Mouse (Mus musculus): ENCODE results near the gene Spint2.

Gene Spint2

DNA sequence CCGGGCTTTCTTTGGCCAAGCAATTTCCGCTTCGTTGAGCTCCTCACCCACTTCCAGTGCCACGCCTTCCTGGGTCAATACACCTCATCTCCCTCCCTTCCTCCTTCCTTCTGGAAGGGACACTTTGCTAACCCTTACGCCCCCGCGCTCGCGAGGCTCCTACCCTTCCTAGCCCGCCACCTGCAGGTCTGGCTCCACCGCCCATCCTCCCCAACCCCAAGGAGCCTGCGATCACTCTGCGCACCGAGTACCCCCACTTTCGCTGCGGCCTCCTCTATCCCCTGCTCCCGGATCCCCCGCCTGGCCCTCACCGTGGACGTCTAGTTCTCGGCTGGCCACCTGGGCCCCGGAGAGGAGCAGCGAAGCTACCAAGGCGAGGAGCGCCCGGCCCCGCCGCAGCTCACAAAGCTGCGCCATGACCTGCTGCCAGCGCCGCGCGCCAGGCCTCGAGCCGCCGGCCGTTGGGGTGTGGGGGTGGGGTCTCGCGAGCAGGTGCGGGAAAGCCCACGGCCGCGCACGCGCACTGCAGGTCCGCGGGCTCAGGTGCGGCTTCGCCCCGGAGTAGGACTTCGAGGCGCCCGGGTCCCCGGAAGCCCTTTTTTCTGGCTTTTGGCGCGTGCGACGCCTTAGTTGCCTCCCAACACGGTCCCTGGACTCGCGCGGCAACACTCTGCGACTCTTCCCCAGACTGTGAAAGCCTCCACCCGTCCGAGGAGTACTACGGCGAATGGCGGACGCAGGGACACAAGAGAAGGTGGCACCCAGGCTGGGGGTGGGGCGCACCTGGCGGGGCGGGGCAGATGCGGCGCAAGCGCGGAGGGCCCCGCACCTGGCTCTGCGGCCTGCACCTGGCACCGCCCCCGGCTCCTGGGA lies at the start of gene Spint2:
TSS of gene Spint2 (minus strand) at position 712 of the 873 bp plus-strand sequence.
- DNase-seq (ENCODE audit: extremely low read depth, low read depth, low spot score): no peak

- no peak for DNase-seq (ENCODE audit: extremely low read depth, low read depth, low spot score)
These were observed 47.3 kb upstream of the Spint2 start for GRCm38 (mm10) chr7:29328984-29329383.

DNA sequence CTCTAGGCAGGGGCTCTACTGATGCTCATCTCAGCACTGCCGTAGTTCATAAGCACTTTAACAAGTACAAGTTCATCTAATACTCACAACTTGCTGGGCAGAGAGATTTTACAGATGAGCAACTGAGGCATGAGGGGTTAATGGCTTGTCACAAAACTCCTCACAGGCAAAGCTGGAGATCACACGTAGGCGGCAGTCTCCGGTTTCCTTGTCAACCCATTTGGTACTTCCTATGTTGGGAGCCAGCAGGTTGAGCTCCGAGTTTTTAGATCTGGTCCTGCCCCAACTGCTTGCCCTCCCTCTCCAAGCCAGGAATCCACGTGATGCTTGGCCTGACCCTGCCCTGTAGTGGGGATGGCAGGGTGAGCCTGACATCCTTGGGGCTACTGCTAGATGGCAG lies 45.4 kb upstream of the Spint2 start:
- no peak for DNase-seq (ENCODE audit: extremely low read depth, low read depth, low spot score)

GRCm38 (mm10) chr7:29319337-29320307 lies 37.9 kb upstream of the Spint2 start:
- no peak for DNase-seq (ENCODE audit: extremely low read depth, low read depth, low spot score)

DNA sequence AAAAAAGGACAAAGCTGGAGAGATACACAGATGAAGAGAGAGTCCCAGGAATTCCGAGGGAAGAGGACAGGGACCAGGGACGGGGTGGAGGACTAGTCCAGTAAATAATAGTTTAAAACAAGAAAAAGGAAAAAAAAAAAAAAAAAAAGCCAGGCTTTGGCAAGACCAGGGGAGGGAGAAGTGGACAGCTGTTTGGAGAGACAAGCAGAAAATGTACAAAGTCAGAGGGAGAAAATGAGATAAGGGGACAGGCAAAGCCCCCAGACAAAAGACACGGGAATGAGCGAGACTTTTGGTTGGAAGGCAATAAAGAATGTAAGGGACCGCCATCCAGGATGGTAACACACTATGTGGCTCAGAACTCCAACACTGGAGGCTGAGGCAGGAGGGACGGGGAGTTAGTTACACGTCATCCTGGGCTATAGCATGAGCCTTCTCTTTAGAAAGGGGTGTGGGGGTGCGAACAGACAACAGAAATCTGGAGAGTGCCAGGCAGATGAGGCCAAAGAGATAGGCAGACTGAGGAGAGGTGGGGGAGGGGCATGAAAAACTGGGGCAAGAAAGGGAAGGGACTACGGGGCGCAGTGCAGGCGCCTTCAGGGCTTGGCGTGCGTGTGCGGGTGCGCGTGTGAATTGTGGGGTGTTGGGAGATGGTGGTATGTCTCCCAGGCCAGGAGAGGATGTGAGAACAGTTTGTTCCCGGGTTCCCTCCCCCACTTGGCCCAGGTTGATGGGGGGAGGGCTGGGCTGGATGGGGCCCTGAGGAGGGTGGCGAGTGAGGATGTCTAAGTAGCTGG lies 36.6 kb upstream of the Spint2 start:
- no peak for DNase-seq (ENCODE audit: extremely low read depth, low read depth, low spot score)

DNA sequence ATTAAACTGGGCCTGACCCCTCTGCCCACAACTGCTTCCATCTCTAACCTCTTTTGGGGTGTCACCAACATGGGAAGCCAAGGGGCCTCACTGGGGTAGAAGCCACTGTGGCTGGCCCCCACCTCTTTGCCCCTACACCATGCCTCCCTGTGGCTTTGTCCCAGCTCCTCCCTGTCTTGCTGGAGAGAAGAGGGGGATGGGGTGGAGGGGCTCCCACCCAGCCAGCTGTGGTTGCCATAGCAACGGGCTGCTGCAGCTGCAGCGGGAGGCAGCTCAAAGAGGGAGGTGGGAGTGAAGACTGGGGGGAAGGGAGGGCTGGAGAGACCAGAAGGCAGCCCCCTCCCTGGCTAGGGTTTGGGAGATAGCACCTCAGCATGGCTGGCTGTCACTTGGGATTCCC lies 35.8 kb upstream of the Spint2 start:
- no peak for DNase-seq (ENCODE audit: extremely low read depth, low read depth, low spot score)

DNA sequence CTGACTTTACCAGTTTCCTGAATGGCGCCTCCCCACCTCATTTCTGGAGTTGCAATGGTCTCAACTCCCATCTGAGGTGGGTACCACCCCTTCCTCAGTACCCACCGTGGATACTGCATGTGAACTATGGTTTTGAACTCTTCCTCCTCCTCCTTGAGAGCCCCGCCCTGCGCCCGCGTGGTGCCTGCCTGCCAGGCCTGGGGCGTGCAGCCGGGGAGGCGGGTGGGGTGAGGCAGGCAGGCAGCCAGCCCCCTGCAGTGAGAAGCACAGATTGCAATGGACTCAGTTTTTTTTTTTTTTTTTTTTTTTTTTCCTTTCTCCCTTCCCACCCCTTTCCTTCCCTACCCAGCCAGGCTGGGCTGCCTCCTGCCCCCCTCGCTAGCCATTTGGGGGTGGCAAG lies 35.3 kb upstream of the Spint2 start:
- no peak for DNase-seq (ENCODE audit: extremely low read depth, low read depth, low spot score)

- no peak for DNase-seq (ENCODE audit: extremely low read depth, low read depth, low spot score)
These were observed 34.5 kb upstream of the Spint2 start for GRCm38 (mm10) chr7:29316137-29316734.

DNA sequence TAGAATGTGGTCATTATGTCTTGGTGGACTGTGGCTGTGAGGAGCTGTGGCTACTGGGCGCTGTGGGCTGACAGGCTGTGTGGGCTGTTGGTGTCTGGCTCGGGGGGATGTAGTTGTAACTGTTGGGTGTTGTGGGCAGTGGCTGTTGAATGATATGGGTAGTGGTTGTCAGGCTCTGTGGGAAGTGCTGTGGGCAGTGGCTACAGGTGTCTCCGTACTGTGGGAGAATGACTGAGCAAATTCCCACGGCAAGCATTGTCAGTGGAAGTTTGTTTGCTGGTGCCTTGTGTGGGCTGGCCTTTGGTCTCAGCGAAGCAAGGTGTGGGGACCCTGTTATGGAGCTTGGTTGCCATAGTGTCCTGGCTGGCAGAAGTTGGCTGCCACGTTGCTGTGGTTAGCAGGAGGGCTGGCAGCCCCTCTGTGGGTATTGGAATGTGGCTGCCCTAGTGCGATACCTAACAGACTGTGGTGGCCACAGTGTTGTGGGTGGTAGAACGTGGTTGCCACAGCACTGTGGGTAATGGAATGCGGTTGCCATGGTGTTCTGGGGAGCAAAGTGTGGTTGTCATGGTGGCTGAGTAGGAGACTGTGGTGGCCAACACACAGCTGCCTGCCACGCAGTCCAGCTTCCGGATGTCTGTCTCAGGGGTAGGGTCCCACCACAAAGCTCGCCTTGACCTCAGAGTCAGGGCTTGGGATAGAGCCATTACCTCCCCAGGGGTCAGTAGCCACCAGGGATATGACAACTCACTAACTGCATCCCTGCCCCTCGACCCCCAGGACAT lies 33.3 kb upstream of the Spint2 start:
- no peak for DNase-seq (ENCODE audit: extremely low read depth, low read depth, low spot score)

DNA sequence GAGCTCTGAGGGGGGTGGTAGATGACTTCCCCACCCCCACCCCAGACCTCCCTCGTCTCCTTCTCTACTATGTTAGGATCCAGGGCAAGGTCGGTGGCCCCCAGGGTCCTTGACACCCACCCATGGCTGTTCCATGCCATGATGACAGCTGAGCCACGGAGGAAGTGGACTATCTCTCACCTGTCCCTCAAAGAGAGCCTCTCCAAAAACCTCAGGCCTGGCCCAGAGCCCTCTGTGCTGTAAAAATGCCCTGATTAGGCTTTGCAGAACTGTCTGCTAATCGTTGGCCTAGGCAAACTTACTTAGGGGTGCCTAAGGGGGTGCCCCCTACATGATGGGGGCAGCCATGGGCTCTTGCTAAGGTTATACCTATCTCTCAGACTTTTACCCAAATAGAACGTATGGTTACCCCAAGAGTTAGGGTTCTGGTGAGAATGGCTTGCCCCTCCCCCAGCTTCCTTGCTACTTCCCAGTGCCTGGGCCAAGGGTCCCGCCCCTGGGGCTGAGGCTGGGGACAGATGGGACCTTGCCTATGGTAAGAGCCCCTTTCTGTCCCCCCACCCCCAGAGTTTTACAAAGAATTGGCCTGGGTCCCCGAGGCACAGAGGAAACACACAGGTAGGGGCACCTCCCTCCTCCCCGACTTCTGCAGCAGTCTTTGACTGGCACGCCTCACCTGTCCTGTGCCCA lies 32.0 kb upstream of the Spint2 start:
- no peak for DNase-seq (ENCODE audit: extremely low read depth, low read depth, low spot score)

- DNase-seq (ENCODE audit: extremely low read depth, low read depth, low spot score): no peak
These were observed 31.3 kb upstream of the Spint2 start for GRCm38 (mm10) chr7:29313051-29313450.

GRCm38 (mm10) chr7:29309749-29310148 lies 28.0 kb upstream of the Spint2 start:
- no peak for DNase-seq (ENCODE audit: extremely low read depth, low read depth, low spot score)

- no peak for DNase-seq (ENCODE audit: extremely low read depth, low read depth, low spot score)
These were observed 27.6 kb upstream of the Spint2 start for GRCm38 (mm10) chr7:29309221-29309721.

- no peak for DNase-seq (ENCODE audit: extremely low read depth, low read depth, low spot score)
These were observed 25.8 kb upstream of the Spint2 start for GRCm38 (mm10) chr7:29307350-29308104.

DNA sequence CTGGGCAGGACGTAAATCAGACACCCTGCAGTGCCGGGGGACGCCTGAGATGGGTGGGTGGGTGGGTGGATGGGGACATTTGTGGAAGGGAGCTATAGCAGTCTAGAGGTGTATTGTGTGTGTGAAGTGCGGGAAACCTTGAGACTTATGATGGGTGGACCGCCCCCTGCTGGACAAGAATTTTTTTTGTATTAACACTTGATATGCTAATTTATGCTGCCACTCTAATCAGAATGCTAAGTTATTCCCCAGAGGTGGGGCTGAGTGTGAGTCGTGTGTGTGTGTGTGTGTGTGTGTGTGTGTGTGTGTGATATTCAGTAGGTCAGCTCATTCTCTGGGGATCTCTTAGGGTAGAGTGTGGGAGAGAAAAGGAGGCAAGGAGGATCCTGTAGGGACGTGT lies 24.9 kb upstream of the Spint2 start:
- DNase-seq (ENCODE audit: extremely low read depth, low read depth, low spot score): no peak

- no peak for DNase-seq (ENCODE audit: extremely low read depth, low read depth, low spot score)
These were observed 24.4 kb upstream of the Spint2 start for GRCm38 (mm10) chr7:29306108-29306507.

DNA sequence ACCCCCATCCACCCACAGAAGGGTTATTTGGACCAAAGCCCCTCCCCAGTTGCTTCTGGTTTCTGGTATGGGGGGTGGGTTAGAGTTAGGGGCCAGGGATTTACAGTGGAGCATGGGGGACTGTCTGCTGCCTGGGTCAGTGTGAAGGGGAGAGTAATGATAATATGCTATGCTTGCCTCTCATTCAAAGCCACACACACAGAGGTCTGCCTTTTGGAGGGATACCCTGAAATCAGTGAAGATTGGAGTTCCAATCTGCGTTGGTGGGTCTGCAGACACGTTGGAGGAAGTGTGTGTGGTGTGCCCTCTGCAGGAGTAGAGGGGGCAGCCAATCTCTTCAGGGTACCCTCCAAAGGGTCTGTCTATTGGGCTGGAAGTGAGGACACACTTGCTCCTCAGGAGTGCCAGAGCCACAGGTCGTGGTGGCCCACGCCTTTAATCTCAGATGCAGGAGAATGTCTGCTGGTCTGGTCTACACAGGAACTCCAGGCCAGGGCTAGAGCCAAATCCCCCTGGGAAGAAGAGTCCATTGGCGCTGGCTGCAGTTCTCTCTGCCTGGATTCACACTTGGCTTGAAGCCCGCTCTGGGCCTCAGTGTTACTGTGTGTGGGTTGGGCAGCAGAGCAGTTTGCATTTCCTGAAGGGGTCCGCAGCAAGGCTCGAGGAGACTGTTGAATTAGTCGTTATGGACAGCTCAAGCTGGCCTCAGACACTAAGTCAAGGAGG lies 23.7 kb upstream of the Spint2 start:
- no peak for DNase-seq (ENCODE audit: extremely low read depth, low read depth, low spot score)

All from fat pad, adult 2 months (tissue).